Mouse (Mus musculus): Measurements from ENCODE around the gene Sdha. TPM values are rescaled to one million over a fixed set of nuclear protein-coding genes. Genes with fewer than 3 reads are reported as not detected.

Sdha gene
- total RNA-seq (2021) = 1,000 to 10,000 TPM; 1,489 to 1,582 TPM

GRCm38 (mm10) chr13:74349566-74350434 lies at the start of gene Sdha, which contains the start of gene Ccdc127:
Sdha (minus strand) TSS chr13:74350280.
Ccdc127 (plus strand) TSS chr13:74350309.
- peak; percentile 92 for DNase-seq (ENCODE audit: low spot score)
- intact Hi-C loops (cut with DNase I) = no loop called here

- DNase-seq (ENCODE audit: low spot score) = no peak
- intact Hi-C loops (cut with DNase I) = no loop called here
Measured at GRCm38 (mm10) chr13:74399298-74399839, 49.3 kb upstream of the Sdha start, which contains the start of gene Ftl1-ps1. Ftl1-ps1 (plus strand) TSS chr13:74399694.

- intact Hi-C loops (cut with DNase I) = no loop called here
- DNase-seq (ENCODE audit: low spot score) = no peak
Measured at GRCm38 (mm10) chr13:74391156-74391555, 41.1 kb upstream of the Sdha start.

- DNase-seq (ENCODE audit: low spot score) = peak; percentile 39
- intact Hi-C loops (cut with DNase I) = no loop called here
Measured at GRCm38 (mm10) chr13:74390371-74390990, 40.4 kb upstream of the Sdha start, which contains the start of gene Zfp72. Zfp72 (minus strand) TSS chr13:74390836.

GRCm38 (mm10) chr13:74389730-74390129 lies 39.6 kb upstream of the Sdha start:
- DNase-seq (ENCODE audit: low spot score) = no peak
- intact Hi-C loops (cut with DNase I) = no loop called here

- intact Hi-C loops (cut with DNase I) = no loop called here
- DNase-seq (ENCODE audit: low spot score) = no peak
Measured at GRCm38 (mm10) chr13:74382289-74382688, 32.2 kb upstream of the Sdha start.

- intact Hi-C loops (cut with DNase I) = no loop called here
- DNase-seq (ENCODE audit: low spot score) = no peak
Measured at GRCm38 (mm10) chr13:74381533-74382276, 31.6 kb upstream of the Sdha start.

GRCm38 (mm10) chr13:74363859-74364235 lies 13.8 kb upstream of the Sdha start, which contains the start of gene Lrrc14b:
Lrrc14b (minus strand) TSS chr13:74364005.
- peak; percentile 24 for DNase-seq (ENCODE audit: low spot score)
- intact Hi-C loops (cut with DNase I) = no loop called here

GRCm38 (mm10) chr13:74363176-74363858 lies 13.2 kb upstream of the Sdha start:
- intact Hi-C loops (cut with DNase I) = no loop called here
- DNase-seq (ENCODE audit: low spot score) = no peak

- DNase-seq (ENCODE audit: low spot score) = no peak
- intact Hi-C loops (cut with DNase I) = no loop called here
Measured at GRCm38 (mm10) chr13:74362218-74362617, 12.1 kb upstream of the Sdha start.

- no peak for DNase-seq (ENCODE audit: low spot score)
- intact Hi-C loops (cut with DNase I) = no loop called here
Measured at GRCm38 (mm10) chr13:74356491-74356890, 6.4 kb upstream of the Sdha start.

GRCm38 (mm10) chr13:74350435-74350906 lies 391 bp upstream of the Sdha start:
- intact Hi-C loops (cut with DNase I) = no loop called here
- DNase-seq (ENCODE audit: low spot score) = no peak

- no peak for DNase-seq (ENCODE audit: low spot score)
- intact Hi-C loops (cut with DNase I) = loop anchor here (2.0 kb wide), 1 partner anchor 194 kb away; no protein-coding TSS in a partner anchor
Measured at GRCm38 (mm10) chr13:74341036-74341435, 9.0 kb downstream of the Sdha start.

- no peak for DNase-seq (ENCODE audit: low spot score)
- intact Hi-C loops (cut with DNase I) = no loop called here
Measured at GRCm38 (mm10) chr13:74329321-74329720, 20.8 kb downstream of the Sdha start.

GRCm38 (mm10) chr13:74317170-74317849 lies 32.8 kb downstream of the Sdha start, which contains the start of gene Pdcd6:
Pdcd6 (minus strand) TSS chr13:74317580.
- intact Hi-C loops (cut with DNase I) = loop anchor here (5.0 kb wide), 1 partner anchor 110 kb away; the partner anchor contains the start of gene Exoc3
- peak; percentile 93 for DNase-seq (ENCODE audit: low spot score)

GRCm38 (mm10) chr13:74316789-74317169 lies 33.3 kb downstream of the Sdha start:
- peak; percentile 1 for DNase-seq (ENCODE audit: low spot score)
- intact Hi-C loops (cut with DNase I) = loop anchor here (5.0 kb wide), 1 partner anchor 109 kb away; the partner anchor contains the start of gene Exoc3

GRCm38 (mm10) chr13:74316386-74316785 lies 33.7 kb downstream of the Sdha start:
- intact Hi-C loops (cut with DNase I) = loop anchor here (5.0 kb wide), 1 partner anchor 109 kb away; the partner anchor contains the start of gene Exoc3
- DNase-seq (ENCODE audit: low spot score) = no peak

GRCm38 (mm10) chr13:74314616-74315015 lies 35.5 kb downstream of the Sdha start:
- intact Hi-C loops (cut with DNase I) = loop anchor here (5.0 kb wide), 1 partner anchor 107 kb away; the partner anchor contains the start of gene Exoc3
- DNase-seq (ENCODE audit: low spot score) = no peak

All from heart, postnatal 25 days (tissue).